Mouse (Mus musculus): ENCODE measurements around the gene Dock9.

DNA sequence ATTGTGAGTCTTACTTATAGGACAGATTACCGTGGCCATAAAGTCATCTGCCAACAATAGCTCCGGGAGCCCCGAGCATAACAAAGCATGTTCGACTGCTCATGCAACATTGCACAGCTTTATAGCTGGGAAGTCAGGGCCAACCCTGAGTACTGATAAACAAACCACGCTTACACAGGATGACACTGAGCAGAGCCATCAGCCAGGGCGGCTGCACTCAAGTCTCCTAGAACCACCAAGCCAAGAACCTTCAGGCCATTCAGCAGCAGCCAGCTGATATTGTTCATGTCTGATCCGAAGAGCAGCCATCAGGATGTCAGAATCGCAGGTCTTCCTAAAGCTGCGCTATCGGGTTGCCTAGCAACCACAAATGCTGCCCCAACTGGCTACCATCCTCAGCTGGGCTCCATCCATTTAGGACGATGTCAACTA, 35.6 kb downstream of the Dock9 start:
- TF ChIP-seq TAL1 (IDR thresholded peaks at IDR 0.05; ENCODE audit: low read length) (no peak), GATA1 (IDR thresholded peaks at IDR 0.05; ENCODE audit: low read length) (no peak)

Data from erythroblast, embryonic 14.5 days (primary cell).